Mouse (Mus musculus) macrophage (primary cell): Measurements from ENCODE around the gene Amn. TPM values are rescaled to one million over a fixed set of nuclear protein-coding genes. Genes with fewer than 3 reads are reported as not detected.

ENCODE experiments used
- H3K27ac ChIP-seq: fragments of 350-480 bp; formaldehyde crosslinking; 2 replicates; pipeline ENCODE4 v1.9.0; 2021
- H3K36me3 ChIP-seq: fragments of 350-480 bp; formaldehyde crosslinking; 2 replicates; pipeline ENCODE4 v1.9.0; 2021; ENCODE audit errors: inconsistent target
- H3K4me3 ChIP-seq: fragments of 350-480 bp; formaldehyde crosslinking; 2 replicates; pipeline ENCODE4 v1.9.0; 2021; ENCODE audit errors: inconsistent target
- H3K79me2 ChIP-seq: fragments of 350-480 bp; formaldehyde crosslinking; 2 replicates; pipeline ENCODE4 v1.9.0; 2021; ENCODE audit errors: inconsistent target
- WGBS: methylation state at CpG from one replicate; pipeline ENCODE4 v1.1.7; 2026; ENCODE audit warnings: inconsistent platforms; ENCODE audit not compliant: missing documents; 5-methylcytosine and 5-hydroxymethylcytosine counted together
- polyA plus RNA-seq: library from polyadenylated mRNA; stranded (reverse); fragments of 250-400 nt; gene quantifications from 3 replicates; pipeline ENCODE4 v1.2.4, GENCODE M21; 2018; ENCODE audit warnings: inconsistent platforms

Amn gene
- polyA plus RNA-seq, 1 experiment from 2014 or later, result not detected

DNA sequence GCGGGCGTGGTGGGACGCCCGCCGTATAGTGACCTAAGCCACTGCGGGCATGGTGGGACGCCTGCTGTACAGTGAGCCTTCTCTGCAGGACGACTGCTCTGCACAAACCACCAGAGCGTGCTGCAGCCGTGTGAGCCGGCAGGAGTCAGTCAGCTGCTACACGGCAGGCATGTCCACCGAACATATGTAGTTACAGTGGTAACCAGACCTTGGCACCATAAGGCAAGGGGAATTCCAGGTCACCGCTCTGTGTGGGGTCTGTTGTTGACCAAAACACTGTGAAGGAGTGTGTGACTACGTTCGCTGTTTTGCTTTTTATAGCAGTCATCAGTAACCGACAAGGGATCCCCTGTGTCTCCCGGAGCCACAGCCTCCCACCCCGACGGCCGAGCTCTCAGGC lies 53.6 kb downstream of the Amn start:
- Histone ChIP-seq H3K4me3 (no peak overlapping the region), H3K36me3 (peaks cover 95% of the 10 kb centered on the region), H3K27ac (no peak overlapping the region), H3K79me2 (no peaks in the 10 kb centered on the region)
- 97% methylated on average over 21 of the region's 21 CpGs for WGBS

DNA sequence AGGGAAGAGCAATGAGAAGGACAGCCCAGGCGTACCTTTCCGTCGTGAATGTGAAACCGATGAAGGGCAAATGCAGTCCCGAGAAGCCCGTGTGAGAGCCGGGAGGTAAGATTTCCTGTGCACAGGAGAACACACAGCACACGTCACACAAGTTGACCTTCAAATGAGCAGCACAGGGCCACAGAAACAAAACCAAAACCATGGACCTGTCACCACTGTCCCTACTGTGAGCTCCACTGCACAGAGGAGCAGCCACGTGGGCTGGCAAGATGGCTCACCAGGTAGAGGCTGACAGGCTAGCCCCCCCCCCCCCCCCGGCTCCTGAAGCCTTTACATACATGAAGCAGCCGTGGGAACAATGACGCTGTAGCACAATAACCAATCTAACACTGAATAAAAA lies 54.1 kb downstream of the Amn start:
- Histone ChIP-seq H3K4me3 (no peak overlapping the region), H3K79me2 (no peaks in the 10 kb centered on the region), H3K36me3 (peaks cover 91% of the 10 kb centered on the region), H3K27ac (no peak overlapping the region)
- WGBS, result 96% methylated on average over 9 of the region's 12 CpGs

DNA sequence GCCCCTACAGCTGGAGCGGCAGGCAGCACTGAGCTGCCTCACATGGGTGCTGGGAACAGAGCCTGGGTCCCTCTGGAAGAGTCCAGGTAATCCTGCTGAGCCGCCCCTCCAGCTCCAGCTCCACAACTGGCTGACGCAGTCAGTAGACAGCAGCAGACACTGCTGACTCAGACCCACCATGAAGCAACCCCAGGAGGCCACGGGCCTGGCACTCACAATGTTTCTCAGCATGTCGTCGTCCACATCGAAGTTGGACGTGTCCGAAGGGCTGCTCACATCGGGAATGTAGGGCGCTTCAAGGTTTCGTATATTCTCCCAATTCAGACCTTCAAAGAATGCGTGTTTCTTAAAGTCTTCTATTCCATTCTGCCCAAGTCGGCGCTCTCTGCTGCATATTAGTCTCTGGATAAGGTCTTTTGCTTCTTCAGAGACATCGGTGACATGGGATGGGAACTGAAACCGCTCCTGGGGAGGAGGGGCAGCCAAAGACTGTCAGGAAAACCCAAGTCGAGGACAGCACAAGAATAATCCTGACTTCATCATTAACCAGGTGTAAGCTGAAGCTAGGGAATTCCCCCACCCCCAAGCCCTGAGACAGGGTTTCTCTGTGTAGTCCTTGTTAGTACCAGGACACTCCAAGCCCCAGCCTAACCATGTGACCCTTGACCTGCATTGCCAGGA lies 55.0 kb downstream of the Amn start:
- WGBS, result 82% methylated on average over 18 of the region's 18 CpGs
- Histone ChIP-seq H3K36me3 (peaks cover 91% of the 10 kb centered on the region), H3K79me2 (no peaks in the 10 kb centered on the region)

More for the DNA sequence above, 55.0 kb downstream of the Amn start:
- no peak overlapping the region for H3K4me3 ChIP-seq
- H3K27ac ChIP-seq, result no peak overlapping the region

Other genes starting within 250 kb of the Amn start
- gene Rcor1, start 231.7 kb upstream of the Amn start, polyA plus RNA-seq, result 22.6 to 25.5 TPM (median 23.9 TPM) in 3 replicates
- gene Traf3, start 104.7 kb upstream of the Amn start, polyA plus RNA-seq, result 9.0 to 14.6 TPM (median 11.9 TPM) in 3 replicates
- gene 4930595D18Rik, start 86.6 kb upstream of the Amn start, polyA plus RNA-seq, result not detected in 3 replicates
- 42.2 to 86.3 TPM (median 42.7 TPM) in 3 replicates for gene Cdc42bpb, start 106.6 kb downstream of the Amn start, polyA plus RNA-seq
- gene Lbhd2, start 135.7 kb downstream of the Amn start, polyA plus RNA-seq, result not detected in 3 replicates
- gene Exoc3l4, start 145.9 kb downstream of the Amn start, polyA plus RNA-seq, result 8.0 to 13.2 TPM (median 12.5 TPM) in 3 replicates
- gene Tnfaip2, start 171.4 kb downstream of the Amn start, polyA plus RNA-seq, result 127 to 339 TPM (median 289 TPM) in 3 replicates
- gene Gm266, start 214.7 kb downstream of the Amn start, polyA plus RNA-seq, result not detected in 3 replicates